Comparison of ENCODE assay signal across 10 mouse cellular contexts in the genomic region with DNA sequence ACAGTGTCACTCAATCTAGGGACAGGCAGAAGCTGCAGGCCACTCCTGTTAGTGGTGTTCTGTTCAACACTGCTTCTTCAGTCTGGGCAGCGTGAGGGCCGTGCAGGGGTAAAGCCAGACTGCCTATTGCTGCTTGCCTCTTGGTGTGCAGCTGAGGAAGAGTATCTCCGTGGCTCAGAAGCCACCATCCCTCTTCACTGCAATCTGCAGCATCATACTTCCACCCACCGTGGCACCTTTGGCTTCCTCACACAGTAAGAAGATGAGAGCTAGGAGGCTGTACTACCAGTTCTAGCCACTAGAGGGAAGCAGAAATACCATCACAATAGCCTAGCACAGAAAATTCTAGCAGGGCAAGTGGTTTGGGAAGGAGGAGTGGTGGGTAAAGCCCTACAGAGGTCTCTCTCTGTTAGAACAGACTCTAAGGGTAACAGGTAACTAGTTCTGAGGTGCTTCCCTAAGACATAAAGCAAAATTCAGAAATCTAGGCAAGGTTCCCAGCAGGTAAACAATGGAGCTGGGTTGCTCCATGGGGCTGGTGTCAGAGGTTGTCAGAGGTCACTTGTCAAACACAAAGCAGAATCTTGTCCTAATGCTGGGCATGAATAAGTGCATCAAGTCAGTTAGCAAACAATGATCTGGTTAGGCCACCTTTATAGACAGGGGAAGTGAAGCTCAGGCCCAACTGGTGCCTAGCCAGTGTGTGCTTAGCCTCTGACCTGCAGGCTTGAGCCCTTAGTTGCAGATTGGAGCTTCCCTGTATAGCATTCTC. TPM values are rescaled to one million over a fixed set of nuclear protein-coding genes. Genes with fewer than 3 reads are reported as not detected.
DNase-seq lines count a peak whose midpoint lies in the region; ATAC-seq and TF ChIP-seq lines count a peak whose summit lies in the region.
"Had no signal": no experiment of that assay in that cellular context is flagged by ENCODE, and none has a peak within 500 bp of the region (broad histone marks: within the 10 kb centered on the region; RNA-seq: fewer than 3 reads in every experiment).

No protein-coding gene starts in this region.

- no peaks in the 10 kb centered on the region for H3K9me3 ChIP-seq in liver, embryonic 15.5 days (replicated peaks)
- no peaks in the 10 kb centered on the region for H3K9me3 ChIP-seq in neural tube, embryonic 15.5 days (replicated peaks)
- H3K9me3 ChIP-seq: embryonic facial prominence, embryonic 15.5 days; limb, embryonic 15.5 days had no signal

- H3K27ac ChIP-seq in kidney, adult 2 months (ENCODE audit: insufficient read depth, low read depth, low read length), result no peak overlapping the region
- H3K27ac ChIP-seq in liver, embryonic 15.5 days (replicated peaks), result no peak overlapping the region
- H3K27ac ChIP-seq in neural tube, embryonic 15.5 days (replicated peaks), result 0 out of 2 replicates have a peak overlapping the region, but pooled peaks have one; percentile 33
- H3K27ac ChIP-seq: embryonic facial prominence, embryonic 15.5 days; limb, embryonic 15.5 days had no signal

- DNase-seq in ovary, postnatal 14 days (ENCODE audit: low spot score), result peak; percentile 39
- no peak for DNase-seq in ovary, adult 18-20 months (ENCODE audit: low spot score)
- peak; percentile 46 for DNase-seq in c-Kit-negative CD71-positive TER-119-positive erythroid progenitor cells, embryonic 14.5 days (ENCODE audit: low read depth, low spot score)
- peak; percentile 36 for DNase-seq in fibroblast of lung, adult 2 months (ENCODE audit: low read depth)
- DNase-seq in kidney, adult 2 months, result peak; percentile 50

- H3K4me1 ChIP-seq in kidney, adult 2 months (ENCODE audit: control insufficient read depth, insufficient read depth, low read length), result no peaks in the 10 kb centered on the region
- 0 out of 2 replicates have a peak, but pooled peaks cover 5% of the 10 kb centered on the region for H3K4me1 ChIP-seq in liver, embryonic 15.5 days (replicated peaks)
- peaks cover 20% of the 10 kb centered on the region for H3K4me1 ChIP-seq in neural tube, embryonic 15.5 days
- H3K4me1 ChIP-seq: limb, embryonic 15.5 days had no signal

- ATAC-seq in liver, embryonic 15.5 days (ENCODE audit: insufficient read depth), result 0 out of 2 replicates have a peak, but pooled peaks have one; percentile 25
- peak; percentile 60; the same call in 1 of the 2 replicates for ATAC-seq in neural tube, embryonic 15.5 days (ENCODE audit: low FRiP score)
- no peak; the same call in 1 of the 2 replicates for ATAC-seq in monocyte, adult 5-6 weeks (replicated peaks; ENCODE audit: insufficient number of reproducible peaks, low FRiP score, low TSS enrichment, poor library complexity, severe bottlenecking)

- H3K36me3 ChIP-seq in kidney, adult 2 months (ENCODE audit: control insufficient read depth, insufficient read depth, low read length), result no peaks in the 10 kb centered on the region
- H3K36me3 ChIP-seq in liver, embryonic 15.5 days (replicated peaks), result no peaks in the 10 kb centered on the region
- H3K36me3 ChIP-seq in neural tube, embryonic 15.5 days, result peaks cover 20% of the 10 kb centered on the region
- H3K36me3 ChIP-seq: embryonic facial prominence, embryonic 15.5 days had no signal

- peak; percentile 59 for TF ChIP-seq CTCF in kidney, adult 2 months (conservative IDR thresholded peaks at IDR 0.05; ENCODE audit: insufficient read depth, insufficient read length, low read depth, low read length)

- H3K4me3 ChIP-seq in kidney, adult 2 months (ENCODE audit: insufficient read depth, low read depth, low read length), result no peak overlapping the region
- H3K4me3 ChIP-seq in liver, embryonic 15.5 days (replicated peaks), result no peak overlapping the region
- no peak overlapping the region for H3K4me3 ChIP-seq in neural tube, embryonic 15.5 days (replicated peaks)
- H3K4me3 ChIP-seq: embryonic facial prominence, embryonic 15.5 days; limb, embryonic 15.5 days had no signal

- no peaks in the 10 kb centered on the region for H3K27me3 ChIP-seq in kidney, adult 2 months (replicated peaks; ENCODE audit: control insufficient read depth, insufficient read depth, low read length)
- H3K27me3 ChIP-seq in liver, embryonic 15.5 days, result peaks cover 20% of the 10 kb centered on the region; the same call in 1 of the 2 replicates
- H3K27me3 ChIP-seq in neural tube, embryonic 15.5 days (replicated peaks), result no peaks in the 10 kb centered on the region; the same call in 1 of the 2 replicates
- H3K27me3 ChIP-seq: embryonic facial prominence, embryonic 15.5 days; limb, embryonic 15.5 days had no signal

- no peak overlapping the region for H3K9ac ChIP-seq in liver, embryonic 15.5 days
- no peak overlapping the region for H3K9ac ChIP-seq in neural tube, embryonic 15.5 days (replicated peaks)
- H3K9ac ChIP-seq: embryonic facial prominence, embryonic 15.5 days; limb, embryonic 15.5 days had no signal

- H3K4me2 ChIP-seq in liver, embryonic 15.5 days, result no peak overlapping the region
- no peak overlapping the region for H3K4me2 ChIP-seq in neural tube, embryonic 15.5 days
- H3K4me2 ChIP-seq: embryonic facial prominence, embryonic 15.5 days; limb, embryonic 15.5 days had no signal

- 54% methylated on average over 4 of the region's 4 CpGs for WGBS in kidney, adult 2 months
- 45% methylated on average over 4 of the region's 4 CpGs for WGBS in liver, embryonic 15.5 days (ENCODE audit: insufficient replicate concordance)
- 51% methylated on average over 4 of the region's 4 CpGs for WGBS in neural tube, embryonic 15.5 days

- no peak for TF ChIP-seq POLR2A in kidney, adult 2 months (IDR thresholded peaks at IDR 0.05; ENCODE audit: low read depth, low read length)

RNA-seq across cellular contexts. Expression of a gene that starts 9.5 kb away (rescaled TPM):
- polyA plus RNA-seq in kidney, adult 2 months (2012; rRNA removed), result 10.7 and 10.9 TPM in 2 replicates
- polyA plus RNA-seq in liver, embryonic 15.5 days (2015; fragmentation: Nextera tagmentation; extraction: Ambion mirVana), result 0.10 and 0.24 TPM in 2 replicates
- polyA plus RNA-seq in neural tube, embryonic 15.5 days (2015; fragmentation: Nextera tagmentation; extraction: Ambion mirVana), result 24.0 and 25.2 TPM in 2 replicates
- 0.19 to 0.86 TPM (median 0.21 TPM) in 3 replicates for total RNA-seq in monocyte, adult 5-6 weeks (2017)
